Mouse (Mus musculus): ENCODE measurements at regions not wholly inside any gene's neighbourhood (a gene's known extent, or its start where the extent isn't known, plus 50 kb on each side); places are given as distances from the start of the nearest gene placed in this dataset.

DNA sequence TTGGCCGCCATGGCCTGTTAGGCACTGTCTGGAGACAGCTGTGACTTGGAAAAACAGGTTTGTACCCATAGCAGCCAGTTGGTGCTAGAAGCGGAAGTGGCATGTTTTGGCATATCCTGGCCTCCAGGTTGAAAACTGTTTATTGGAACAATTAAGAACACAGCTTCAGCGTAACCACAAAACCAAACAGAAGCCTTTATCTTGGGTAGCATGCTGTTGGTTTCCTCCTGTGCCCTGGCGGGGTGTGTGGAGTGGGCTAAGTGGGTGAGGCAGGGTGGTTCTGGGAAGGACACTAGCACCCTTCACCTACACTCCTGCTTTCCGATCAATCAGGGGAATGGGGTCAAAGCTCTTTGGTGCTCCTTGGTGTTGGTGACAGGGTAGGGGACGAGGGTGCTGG, 114.4 kb upstream of the Haao start:
- no peak for DNase-seq (ENCODE audit: low spot score)

DNA sequence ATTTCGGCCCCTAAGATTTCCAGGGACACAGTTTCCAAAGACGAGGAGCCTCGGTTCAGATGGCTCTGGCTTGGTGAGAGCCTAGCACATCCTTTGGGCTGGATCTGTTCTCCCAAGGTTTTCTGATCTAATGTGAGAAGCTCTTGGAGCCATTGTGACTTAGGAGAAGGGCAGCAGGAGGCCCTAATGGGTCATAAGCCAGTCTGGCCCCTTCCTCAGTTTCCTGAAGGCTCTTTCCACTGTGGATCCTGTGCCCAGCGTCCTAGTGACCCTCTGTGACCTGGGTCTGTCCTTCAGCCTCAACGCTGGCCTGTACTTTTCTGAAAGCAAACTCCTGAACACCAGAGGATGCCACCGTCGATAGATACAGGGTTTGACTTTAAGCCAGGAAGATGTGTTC, 113.1 kb upstream of the Haao start:
- no peak for DNase-seq (ENCODE audit: low spot score)

- no peak for DNase-seq (ENCODE audit: low spot score)
Measured at GRCm38 (mm10) chr17:83960158-83960557, 112.4 kb upstream of the Haao start.

DNA sequence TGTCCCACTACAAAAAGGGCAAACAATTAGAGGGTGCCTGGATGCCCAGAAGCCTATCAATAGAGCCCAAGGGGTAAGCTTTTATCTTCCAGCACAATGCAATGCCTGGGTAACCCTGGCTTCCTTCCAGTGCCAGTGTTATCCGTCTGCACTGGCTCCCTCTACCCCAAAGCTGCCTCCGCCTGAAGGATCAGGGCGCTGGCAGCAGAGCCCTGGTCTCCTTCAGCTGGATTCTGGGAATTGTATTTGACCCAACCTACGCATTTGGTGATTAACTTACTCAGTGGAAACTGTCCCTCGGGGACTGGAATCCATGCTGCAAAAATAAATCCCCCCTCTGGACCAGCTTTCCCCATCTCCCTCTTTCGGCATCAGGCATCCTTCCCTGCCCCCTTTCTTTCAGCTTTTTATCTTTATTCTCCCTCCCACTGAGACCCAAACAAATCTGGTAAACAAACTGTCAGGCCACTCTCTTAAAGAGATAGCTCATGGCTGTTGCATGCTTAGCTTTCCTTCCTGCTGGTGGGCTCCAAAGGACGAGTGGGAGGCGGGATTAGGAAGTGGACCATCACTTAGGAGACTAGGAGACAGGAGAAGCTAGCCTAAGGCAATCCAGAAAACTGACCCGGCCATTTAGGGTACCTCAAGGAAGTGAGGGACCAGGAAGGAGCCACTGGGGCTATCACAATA, 111.5 kb upstream of the Haao start:
- peak; percentile 32 for DNase-seq (ENCODE audit: low spot score)

DNA sequence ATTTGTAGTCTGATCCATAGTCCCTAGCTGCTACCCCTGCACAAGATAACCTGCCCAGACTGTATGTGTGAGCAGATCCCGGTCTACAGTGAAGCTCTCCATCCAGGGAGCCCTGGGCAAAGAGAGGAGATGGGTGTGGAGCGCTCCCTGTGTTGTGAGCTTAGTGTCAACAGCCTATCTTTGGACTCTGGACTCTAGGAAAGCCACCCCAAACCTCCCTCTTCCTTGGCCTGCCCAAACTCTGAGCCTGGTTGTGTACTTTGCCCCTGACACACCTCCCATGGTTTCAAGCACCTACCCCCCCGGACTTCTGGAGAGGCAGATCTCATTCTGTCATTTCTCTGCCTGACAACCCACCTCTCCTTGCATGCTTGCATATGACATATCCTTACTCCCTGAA, 110.9 kb upstream of the Haao start:
- no peak for DNase-seq (ENCODE audit: low spot score)

- DNase-seq (ENCODE audit: low spot score): no peak
Measured at GRCm38 (mm10) chr17:83957661-83958540, 110.1 kb upstream of the Haao start.

GRCm38 (mm10) chr17:83956821-83957565, 109.2 kb upstream of the Haao start:
- DNase-seq (ENCODE audit: low spot score): no peak

- no peak for DNase-seq (ENCODE audit: low spot score)
Measured at GRCm38 (mm10) chr17:83955978-83956377, 108.2 kb upstream of the Haao start.

- DNase-seq (ENCODE audit: low spot score): no peak
Measured at GRCm38 (mm10) chr17:83955058-83955697, 107.4 kb upstream of the Haao start.

GRCm38 (mm10) chr17:83954291-83955057, 106.7 kb upstream of the Haao start:
- no peak for DNase-seq (ENCODE audit: low spot score)

GRCm38 (mm10) chr17:83953656-83954055, 105.9 kb upstream of the Haao start:
- no peak for DNase-seq (ENCODE audit: low spot score)

GRCm38 (mm10) chr17:83946718-83947117, 99.0 kb upstream of the Haao start:
- no peak for DNase-seq (ENCODE audit: low spot score)

- DNase-seq (ENCODE audit: low spot score): no peak
Measured at GRCm38 (mm10) chr17:83939344-83939743, 91.6 kb upstream of the Haao start.

GRCm38 (mm10) chr17:83938671-83939244, 91.0 kb upstream of the Haao start:
- no peak for DNase-seq (ENCODE audit: low spot score)

DNA sequence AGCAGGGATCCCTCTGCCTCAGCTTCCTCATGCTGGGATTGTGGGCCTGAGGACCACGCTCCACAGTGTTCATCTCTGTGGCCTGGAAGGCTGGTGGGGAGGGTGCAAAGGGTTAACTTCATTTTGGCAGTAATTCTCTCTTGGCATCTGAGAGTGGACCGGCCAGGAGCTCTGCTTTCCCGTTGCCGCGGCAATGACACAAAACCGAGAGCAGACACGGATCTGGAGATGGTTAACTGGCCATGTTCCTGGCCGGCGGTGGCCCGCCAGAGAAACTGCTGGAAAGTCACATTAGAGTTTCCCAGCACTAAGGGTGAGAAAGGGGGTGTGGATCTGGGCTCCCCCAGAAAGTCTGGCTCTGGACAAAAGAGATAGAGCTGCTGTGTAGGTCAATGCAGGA, 89.8 kb upstream of the Haao start:
- DNase-seq (ENCODE audit: low spot score): no peak

DNA sequence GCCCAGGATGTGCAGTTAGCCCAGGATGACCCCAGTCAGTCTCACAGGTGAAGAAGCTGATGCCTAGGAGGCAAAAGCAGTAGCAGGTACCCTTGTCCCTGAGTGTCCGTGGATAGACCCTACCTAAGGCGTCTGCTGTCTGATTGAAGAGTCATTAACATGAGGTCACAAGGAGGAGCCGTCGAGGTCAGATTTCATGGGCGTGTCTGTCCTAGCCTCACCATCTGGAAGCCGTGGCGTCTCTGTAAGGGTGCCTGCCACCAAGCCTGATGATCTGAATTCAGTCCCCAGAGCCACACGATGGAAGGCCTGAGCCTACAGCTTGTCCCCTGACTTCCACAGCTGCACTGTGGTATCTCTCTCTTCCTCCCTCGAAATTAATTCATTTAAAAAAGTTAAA, 88.9 kb upstream of the Haao start:
- DNase-seq (ENCODE audit: low spot score): no peak

DNA sequence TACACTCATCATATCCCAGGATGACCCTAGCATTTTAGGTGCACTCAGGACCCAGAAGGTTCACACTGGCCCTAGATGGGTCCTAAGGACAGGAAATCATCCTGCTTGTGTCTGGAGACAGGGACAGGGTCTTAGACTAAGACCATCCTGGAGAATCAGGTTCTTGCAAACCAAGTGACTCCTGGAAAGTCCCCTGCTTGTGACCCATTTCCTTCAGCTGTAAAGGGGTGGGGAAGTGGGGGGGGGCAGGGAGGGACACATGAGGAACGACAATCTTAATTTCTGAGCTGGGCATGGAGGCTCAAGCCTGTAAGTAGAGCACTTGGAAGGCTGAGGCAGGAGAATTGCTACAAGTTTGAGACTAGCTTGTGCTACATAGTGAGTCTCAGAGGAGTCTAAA, 88.2 kb upstream of the Haao start:
- DNase-seq (ENCODE audit: low spot score): no peak

DNA sequence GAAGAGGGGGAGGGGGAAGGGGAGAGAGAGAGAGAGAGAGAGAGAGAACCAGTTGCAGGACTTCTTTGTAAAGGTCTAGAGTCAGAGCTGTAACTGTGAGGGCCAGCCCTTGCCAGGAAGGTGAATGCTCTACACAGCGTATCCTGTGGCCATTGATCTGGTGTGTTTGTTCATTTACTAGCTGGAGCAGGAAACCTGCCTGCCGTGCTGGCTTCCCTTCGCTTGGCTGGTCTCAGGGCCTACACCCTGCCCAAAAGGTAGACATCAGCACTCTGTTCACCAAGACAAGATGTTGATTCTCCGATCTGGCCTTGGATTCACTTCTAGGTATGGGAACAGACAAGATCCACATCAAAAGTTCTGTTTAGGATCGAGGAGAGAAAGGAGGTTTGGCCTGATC, 87.5 kb upstream of the Haao start:
- DNase-seq (ENCODE audit: low spot score): no peak

DNA sequence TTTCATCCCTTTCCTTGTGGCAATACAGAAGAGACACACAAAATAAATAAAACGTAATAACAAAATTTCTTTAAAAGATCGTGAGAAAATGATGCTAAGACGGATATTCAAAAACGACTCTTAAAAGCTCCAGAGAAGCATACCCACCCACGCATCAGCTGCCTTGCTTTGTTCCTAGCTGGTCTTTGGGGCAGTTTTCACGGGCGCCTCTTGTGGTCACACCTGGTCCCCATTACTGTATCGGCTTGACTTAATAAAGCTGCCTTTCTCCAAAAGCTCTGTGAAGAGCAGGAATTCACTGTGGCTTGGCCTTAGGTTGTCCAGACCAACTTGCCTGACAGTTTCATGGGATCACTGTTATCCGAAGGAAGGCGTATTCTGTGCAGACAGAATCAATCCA, 86.0 kb upstream of the Haao start:
- no peak for DNase-seq (ENCODE audit: low spot score)

GRCm38 (mm10) chr17:83930401-83930800, 82.6 kb upstream of the Haao start:
- no peak for DNase-seq (ENCODE audit: low spot score)

DNA sequence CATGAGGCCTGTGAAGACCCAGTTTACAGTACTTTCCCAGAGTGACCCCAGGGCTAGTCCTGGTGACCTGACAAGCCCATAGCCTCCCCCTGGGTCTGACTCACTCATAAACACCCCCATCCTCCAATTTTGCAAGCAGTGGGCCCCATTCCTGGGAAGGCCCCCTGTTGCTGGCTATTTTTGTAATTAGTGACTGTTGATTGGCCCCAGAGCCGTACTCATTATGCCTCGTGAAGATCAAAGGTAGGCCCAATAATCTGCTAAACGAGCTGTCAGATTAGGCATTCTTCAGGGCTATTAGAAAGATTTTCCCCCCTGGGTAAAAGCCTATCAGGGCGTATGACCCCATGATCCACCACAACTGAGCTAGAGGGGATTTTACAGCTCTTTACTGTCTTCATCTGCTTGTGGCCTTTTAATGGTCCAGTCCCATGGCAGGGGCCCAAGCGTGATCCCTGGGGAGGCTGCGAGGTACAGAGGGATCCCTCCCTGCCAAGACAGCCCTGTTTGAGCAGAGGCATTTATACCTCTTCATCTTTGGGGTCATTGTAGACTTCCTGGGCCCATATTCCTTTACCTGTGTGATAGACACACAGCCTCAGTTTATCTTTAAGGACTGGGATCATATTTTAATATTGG, 80.1 kb upstream of the Haao start:
- no peak for DNase-seq (ENCODE audit: low spot score)

All from spleen, adult 12 weeks (tissue).